Mouse (Mus musculus) midbrain, embryonic 12.5 days (tissue): Measurements from ENCODE around the gene Bicc1. TPM values are rescaled to one million over a fixed set of nuclear protein-coding genes. Genes with fewer than 3 reads are reported as not detected.

ENCODE experiments used
- ATAC-seq: fragments of 200-750 bp; cut with Nextera tagmentation; 2 replicates; pipeline ENCODE4 v1.8.0; 2017; ENCODE audit warnings: low read depth, moderate TSS enrichment, moderate library complexity; ENCODE audit not compliant: low FRiP score
- H3K27ac ChIP-seq: fragments of 300-500 bp; sonication (generic); replicated peaks from 2 replicates; pipeline ENCODE4 v1.5.1; 2016; ENCODE audit warnings: mild to moderate bottlenecking
- H3K27me3 ChIP-seq: fragments of 300-500 bp; sonication (generic); 2 replicates; pipeline ENCODE4 v1.6.1; 2016; ENCODE audit warnings: mild to moderate bottlenecking
- H3K36me3 ChIP-seq: fragments of 300-500 bp; sonication (generic); 2 replicates; pipeline ENCODE4 v1.6.1; 2016
- H3K4me1 ChIP-seq: fragments of 300-500 bp; sonication (generic); 2 replicates; pipeline ENCODE4 v1.6.1; 2016
- H3K4me2 ChIP-seq: fragments of 300-500 bp; sonication (generic); replicated peaks from 2 replicates; pipeline ENCODE4 v1.6.1; 2016; ENCODE audit warnings: mild to moderate bottlenecking, moderate library complexity
- H3K4me3 ChIP-seq: fragments of 300-500 bp; sonication (generic); 2 replicates; pipeline ENCODE4 v1.5.1; 2016; ENCODE audit warnings: mild to moderate bottlenecking
- H3K9ac ChIP-seq: fragments of 300-500 bp; sonication (generic); replicated peaks from 2 replicates; pipeline ENCODE4 v1.6.1; 2016; ENCODE audit warnings: mild to moderate bottlenecking, moderate library complexity
- H3K9me3 ChIP-seq: fragments of 300-500 bp; sonication (generic); 2 replicates; pipeline ENCODE4 v1.6.1; 2016; ENCODE audit warnings: mild to moderate bottlenecking
- WGBS: fragments of 180-500 bp; shearing (Covaris S2); methylation state at CpG from one replicate; pipeline ENCODE4 v1.1.7; 2016; 5-methylcytosine and 5-hydroxymethylcytosine counted together
- polyA plus RNA-seq: library from polyadenylated mRNA; unstranded; fragments of >200 nt; fragmentation: Nextera tagmentation; extraction: Ambion mirVana; gene quantifications from 2 replicates; pipeline ENCODE4 v1.2.1, GENCODE M21; 2016

Gene Bicc1
- polyA plus RNA-seq, 1 experiment from 2014 or later = 15.2 TPM

- Histone ChIP-seq H3K9ac (no peak overlapping the region), H3K4me3 (no peak overlapping the region), H3K27ac (no peak overlapping the region), H3K36me3 (no peaks in the 10 kb centered on the region), H3K9me3 (no peaks in the 10 kb centered on the region), H3K27me3 (no peaks in the 10 kb centered on the region), H3K4me1 (no peaks in the 10 kb centered on the region), H3K4me2 (no peak overlapping the region)
- no peak for ATAC-seq
- WGBS = 88% methylated on average over 4 of the region's 4 CpGs
These were observed 94.5 kb downstream of the Bicc1 start for GRCm38 (mm10) chr10:71065009-71065408.

GRCm38 (mm10) chr10:71064576-71064975, 94.9 kb downstream of the Bicc1 start:
- Histone ChIP-seq H3K27me3 (no peaks in the 10 kb centered on the region), H3K4me3 (no peak overlapping the region), H3K4me1 (no peaks in the 10 kb centered on the region), H3K4me2 (no peak overlapping the region), H3K9me3 (no peaks in the 10 kb centered on the region), H3K36me3 (no peaks in the 10 kb centered on the region), H3K27ac (no peak overlapping the region), H3K9ac (no peak overlapping the region)
- 93% methylated on average over 6 of the region's 6 CpGs for WGBS
- ATAC-seq = no peak

- 81% methylated on average over 6 of the region's 6 CpGs for WGBS
- no peak overlapping the region for H3K4me3 ChIP-seq
- H3K9me3 ChIP-seq = no peaks in the 10 kb centered on the region
- H3K4me1 ChIP-seq = no peaks in the 10 kb centered on the region
- H3K36me3 ChIP-seq = no peaks in the 10 kb centered on the region
- H3K27me3 ChIP-seq = no peaks in the 10 kb centered on the region
- ATAC-seq = no peak
- no peak overlapping the region for H3K4me2 ChIP-seq
- H3K9ac ChIP-seq = no peak overlapping the region
- no peak overlapping the region for H3K27ac ChIP-seq
These were observed 97.3 kb downstream of the Bicc1 start for GRCm38 (mm10) chr10:71062151-71062550.

- no peaks in the 10 kb centered on the region for H3K9me3 ChIP-seq
These were observed 99.2 kb downstream of the Bicc1 start for GRCm38 (mm10) chr10:71060269-71060668.

GRCm38 (mm10) chr10:71058616-71059247, 100.8 kb downstream of the Bicc1 start:
- Histone ChIP-seq H3K36me3 (no peaks in the 10 kb centered on the region), H3K4me2 (no peak overlapping the region), H3K27ac (no peak overlapping the region), H3K27me3 (no peaks in the 10 kb centered on the region), H3K4me1 (no peaks in the 10 kb centered on the region), H3K9ac (no peak overlapping the region), H3K4me3 (no peak overlapping the region), H3K9me3 (no peaks in the 10 kb centered on the region)
- 64% methylated on average over 14 of the region's 14 CpGs for WGBS
- no peak for ATAC-seq

More at GRCm38 (mm10) chr10:71060269-71060668, 99.2 kb downstream of the Bicc1 start:
- Histone ChIP-seq H3K27me3 (no peaks in the 10 kb centered on the region), H3K27ac (no peak overlapping the region), H3K4me3 (no peak overlapping the region), H3K4me1 (no peaks in the 10 kb centered on the region), H3K4me2 (no peak overlapping the region), H3K36me3 (no peaks in the 10 kb centered on the region), H3K9ac (no peak overlapping the region)
- ATAC-seq = no peak
- WGBS = 79% methylated on average over 2 of the region's 2 CpGs

GRCm38 (mm10) chr10:71058070-71058469, 101.4 kb downstream of the Bicc1 start:
- H3K9ac ChIP-seq = no peak overlapping the region
- WGBS = 90% methylated on average over 5 of the region's 5 CpGs
- H3K27me3 ChIP-seq = no peaks in the 10 kb centered on the region
- no peak overlapping the region for H3K4me3 ChIP-seq
- H3K9me3 ChIP-seq = no peaks in the 10 kb centered on the region
- no peak for ATAC-seq
- H3K4me1 ChIP-seq = no peaks in the 10 kb centered on the region
- no peak overlapping the region for H3K4me2 ChIP-seq
- H3K27ac ChIP-seq = no peak overlapping the region
- H3K36me3 ChIP-seq = no peaks in the 10 kb centered on the region

GRCm38 (mm10) chr10:71052748-71053147, 106.8 kb downstream of the Bicc1 start:
- H3K27me3 ChIP-seq = no peaks in the 10 kb centered on the region
- H3K9ac ChIP-seq = no peak overlapping the region
- H3K27ac ChIP-seq = no peak overlapping the region
- no peak for ATAC-seq
- no peaks in the 10 kb centered on the region for H3K36me3 ChIP-seq
- WGBS = 78% methylated on average over 9 of the region's 9 CpGs
- H3K4me2 ChIP-seq = no peak overlapping the region
- no peak overlapping the region for H3K4me3 ChIP-seq
- no peaks in the 10 kb centered on the region for H3K4me1 ChIP-seq
- no peaks in the 10 kb centered on the region for H3K9me3 ChIP-seq

- Histone ChIP-seq H3K4me3 (no peak overlapping the region), H3K27ac (no peak overlapping the region), H3K27me3 (no peaks in the 10 kb centered on the region), H3K4me2 (no peak overlapping the region), H3K9me3 (no peaks in the 10 kb centered on the region), H3K36me3 (no peaks in the 10 kb centered on the region), H3K9ac (no peak overlapping the region), H3K4me1 (no peaks in the 10 kb centered on the region)
- no peak for ATAC-seq
- 96% methylated on average over 7 of the region's 7 CpGs for WGBS
These were observed 107.3 kb downstream of the Bicc1 start for GRCm38 (mm10) chr10:71052208-71052607.

- Histone ChIP-seq H3K9me3 (no peaks in the 10 kb centered on the region), H3K27me3 (no peaks in the 10 kb centered on the region), H3K27ac (no peak overlapping the region), H3K36me3 (no peaks in the 10 kb centered on the region), H3K9ac (no peak overlapping the region), H3K4me2 (no peak overlapping the region), H3K4me3 (no peak overlapping the region), H3K4me1 (no peaks in the 10 kb centered on the region)
- ATAC-seq = no peak
- 92% methylated on average over 10 of the region's 10 CpGs for WGBS
These were observed 108.7 kb downstream of the Bicc1 start for GRCm38 (mm10) chr10:71050722-71051333.

- Histone ChIP-seq H3K4me1 (no peaks in the 10 kb centered on the region), H3K27me3 (no peaks in the 10 kb centered on the region), H3K9me3 (no peaks in the 10 kb centered on the region), H3K36me3 (no peaks in the 10 kb centered on the region), H3K4me3 (no peak overlapping the region), H3K27ac (no peak overlapping the region), H3K4me2 (no peak overlapping the region), H3K9ac (no peak overlapping the region)
- no peak for ATAC-seq
- WGBS = 95% methylated on average over 17 of the region's 17 CpGs
These were observed 110.2 kb downstream of the Bicc1 start for GRCm38 (mm10) chr10:71049294-71049693.

GRCm38 (mm10) chr10:71044410-71044809, 115.1 kb downstream of the Bicc1 start:
- WGBS = 91% methylated on average over 1 of the region's 1 CpGs
- no peaks in the 10 kb centered on the region for H3K4me1 ChIP-seq
- ATAC-seq = no peak
- H3K9me3 ChIP-seq = no peaks in the 10 kb centered on the region
- no peaks in the 10 kb centered on the region for H3K27me3 ChIP-seq
- no peak overlapping the region for H3K4me3 ChIP-seq
- no peaks in the 10 kb centered on the region for H3K36me3 ChIP-seq
- H3K4me2 ChIP-seq = no peak overlapping the region
- H3K9ac ChIP-seq = no peak overlapping the region
- no peak overlapping the region for H3K27ac ChIP-seq

GRCm38 (mm10) chr10:71041874-71042273, 117.6 kb downstream of the Bicc1 start:
- no peaks in the 10 kb centered on the region for H3K27me3 ChIP-seq
- H3K36me3 ChIP-seq = no peaks in the 10 kb centered on the region
- 61% methylated on average over 4 of the region's 4 CpGs for WGBS
- H3K4me3 ChIP-seq = no peak overlapping the region
- no peaks in the 10 kb centered on the region for H3K9me3 ChIP-seq
- no peak overlapping the region for H3K4me2 ChIP-seq
- no peak for ATAC-seq
- no peak overlapping the region for H3K27ac ChIP-seq
- H3K9ac ChIP-seq = no peak overlapping the region
- no peaks in the 10 kb centered on the region for H3K4me1 ChIP-seq

GRCm38 (mm10) chr10:71036484-71036883, 123.0 kb downstream of the Bicc1 start:
- no peaks in the 10 kb centered on the region for H3K9me3 ChIP-seq
- no peaks in the 10 kb centered on the region for H3K36me3 ChIP-seq
- no peak overlapping the region for H3K4me2 ChIP-seq
- no peak overlapping the region for H3K9ac ChIP-seq
- ATAC-seq = no peak
- 72% methylated on average over 7 of the region's 7 CpGs for WGBS
- H3K27ac ChIP-seq = no peak overlapping the region
- no peak overlapping the region for H3K4me3 ChIP-seq
- H3K27me3 ChIP-seq = no peaks in the 10 kb centered on the region
- H3K4me1 ChIP-seq = no peaks in the 10 kb centered on the region
